Mouse (Mus musculus) spleen, embryonic (tissue): ENCODE measurements at regions not wholly inside any gene's neighbourhood (a gene's known extent, or its start where the extent isn't known, plus 50 kb on each side); places are given as distances from the start of the nearest gene placed in this dataset.

ENCODE experiments used
- CTCF ChIA-PET: fragments of 350-600 bp; sonication (Branson Sonifier 250); formaldehyde crosslinking; loops from one replicate; lab custom pipeline; 2022; lab: Charles Lee

GRCm38 (mm10) chr4:66622650-66623394, 204.6 kb upstream of the Tlr4 start:
- CTCF ChIA-PET: no interaction called here

DNA sequence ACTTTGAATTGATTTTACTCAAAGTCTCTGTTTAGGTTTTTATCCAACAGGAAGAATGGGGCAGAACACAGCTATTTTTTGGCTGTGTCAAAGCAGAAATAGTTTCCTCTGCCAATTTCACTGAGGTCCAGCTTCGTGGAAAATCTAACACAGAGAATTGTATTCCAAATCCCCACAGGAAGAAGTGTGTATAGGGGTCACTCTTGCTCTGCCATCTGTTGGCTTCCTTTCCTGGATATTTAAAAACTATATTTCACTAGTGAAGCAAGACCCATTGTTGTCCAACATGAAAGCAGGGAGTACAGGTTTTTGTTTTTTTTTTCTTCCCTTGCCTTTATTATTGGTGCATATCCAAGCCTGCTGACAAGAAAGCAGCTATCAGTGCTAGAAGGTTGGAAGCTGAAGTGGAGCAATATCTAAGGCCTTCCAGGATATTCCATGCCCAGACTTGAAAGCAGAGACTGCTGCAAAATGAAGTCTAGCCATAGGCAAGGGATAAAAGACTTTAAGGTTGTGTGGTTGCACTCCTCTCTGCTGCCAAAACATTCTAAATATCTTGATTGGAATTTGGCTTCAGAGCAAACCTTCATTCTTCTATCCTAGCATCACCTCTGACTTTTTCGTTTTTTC, 208.5 kb upstream of the Tlr4 start:
- CTCF ChIA-PET: no interaction called here

DNA sequence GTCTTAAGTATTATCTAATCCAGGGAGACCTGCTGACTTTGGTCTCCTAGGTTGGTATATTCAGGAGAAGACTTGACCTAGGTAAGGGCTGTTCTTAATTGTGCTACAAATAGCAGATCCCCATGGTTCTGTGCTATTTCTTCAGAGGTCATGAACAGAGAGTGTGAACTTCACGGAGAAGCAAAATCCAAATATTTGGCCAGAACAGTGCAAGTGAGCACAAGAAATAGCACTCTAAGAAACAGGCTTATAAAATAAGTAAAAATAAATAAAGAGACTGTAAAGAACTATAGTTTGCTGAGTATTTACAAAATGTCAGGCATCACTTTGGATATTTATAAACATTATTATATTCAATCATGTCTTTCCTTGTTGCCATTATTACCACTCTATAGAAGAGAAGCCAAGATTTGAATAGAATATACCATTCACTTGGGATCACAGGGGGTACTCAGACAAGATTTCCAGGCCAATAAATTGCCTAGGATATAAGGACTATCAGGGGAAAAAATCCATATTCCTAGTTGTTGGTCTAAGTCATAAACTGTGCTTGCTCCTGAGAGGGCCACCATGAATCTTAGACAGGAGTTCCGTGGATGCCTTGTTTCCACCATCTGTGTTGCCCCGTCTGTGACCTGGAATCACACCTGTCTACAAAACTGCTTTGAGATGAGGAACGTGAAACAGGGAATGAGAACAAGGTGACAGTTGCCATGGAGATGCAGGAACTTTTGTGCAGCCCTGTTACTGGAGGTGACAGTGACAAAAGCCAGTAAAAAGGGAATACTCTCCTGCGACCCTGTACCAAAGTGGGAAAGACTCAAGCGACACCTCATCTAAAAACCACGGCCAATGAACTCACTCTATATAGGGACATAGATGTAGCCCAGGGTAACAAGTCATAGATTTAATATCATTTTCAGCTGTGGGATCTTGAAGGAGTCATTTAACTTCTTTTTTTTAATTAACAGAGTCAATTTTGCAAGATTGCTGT, 209.3 kb upstream of the Tlr4 start:
- CTCF ChIA-PET: no interaction called here

GRCm38 (mm10) chr4:66617101-66617500, 210.3 kb upstream of the Tlr4 start:
- CTCF ChIA-PET: no interaction called here

DNA sequence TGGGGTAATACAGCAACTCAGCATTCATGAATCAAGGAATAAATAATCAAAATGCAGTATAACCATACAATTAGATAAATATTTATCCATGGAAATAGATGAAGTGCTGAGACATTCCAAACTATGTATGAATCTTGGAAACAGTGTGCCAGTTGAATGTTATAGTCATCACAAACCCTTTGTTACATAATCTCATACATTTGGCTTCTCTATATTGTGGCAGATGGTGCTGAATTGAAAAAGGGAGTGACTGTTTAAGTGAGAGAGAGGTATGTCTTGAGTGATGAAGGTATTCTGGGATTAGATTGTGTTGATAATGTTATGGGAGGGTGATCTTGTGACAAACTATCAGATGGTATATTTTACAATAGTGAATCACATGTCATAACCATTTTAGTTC, 200.4 kb upstream of the Astn2 start:
- CTCF ChIA-PET: no interaction called here

- CTCF ChIA-PET: no interaction called here
Observed at GRCm38 (mm10) chr4:66598737-66599136, 194.3 kb upstream of the Astn2 start.

- CTCF ChIA-PET: no interaction called here
Observed at GRCm38 (mm10) chr4:66586647-66587046, 182.2 kb upstream of the Astn2 start.

DNA sequence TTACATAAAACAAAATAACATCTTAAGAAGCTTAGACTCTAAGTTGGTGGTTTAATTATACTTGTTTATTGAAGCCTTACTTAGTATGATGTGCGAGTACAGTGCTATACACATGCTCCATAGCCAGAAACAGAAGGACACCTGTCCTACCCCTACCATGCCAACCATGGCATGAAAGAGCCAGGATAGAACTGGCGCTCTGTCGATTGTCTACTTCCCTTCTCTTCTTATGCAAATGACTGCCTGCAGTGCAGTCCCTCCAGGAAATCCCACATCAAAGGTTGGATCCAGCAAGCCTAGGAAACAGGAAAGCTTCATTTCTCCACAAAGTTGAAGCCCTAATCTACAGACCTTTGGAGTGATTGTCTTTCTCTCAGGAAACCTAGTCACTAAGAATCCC, 181.8 kb upstream of the Astn2 start:
- CTCF ChIA-PET: no interaction called here

DNA sequence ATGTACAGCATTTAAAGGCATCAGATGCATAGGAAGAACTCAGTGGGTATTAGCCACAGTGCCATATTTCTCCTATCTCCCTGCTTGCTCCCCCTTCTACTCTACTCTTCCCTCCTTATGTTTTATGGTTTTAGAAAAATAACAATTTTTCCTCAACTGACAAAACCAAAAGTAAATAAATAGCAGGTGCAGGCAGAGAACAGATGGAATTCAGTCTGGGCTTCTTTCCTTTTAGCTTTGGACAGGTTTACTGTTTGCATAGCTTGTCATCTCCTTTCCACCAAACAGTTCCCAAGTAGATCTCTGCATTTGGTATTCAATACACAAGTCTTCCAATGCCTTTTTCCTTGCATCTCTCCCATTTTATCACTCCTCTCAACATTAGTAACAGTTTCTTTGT, 152.5 kb upstream of the Astn2 start:
- CTCF ChIA-PET: no interaction called here

DNA sequence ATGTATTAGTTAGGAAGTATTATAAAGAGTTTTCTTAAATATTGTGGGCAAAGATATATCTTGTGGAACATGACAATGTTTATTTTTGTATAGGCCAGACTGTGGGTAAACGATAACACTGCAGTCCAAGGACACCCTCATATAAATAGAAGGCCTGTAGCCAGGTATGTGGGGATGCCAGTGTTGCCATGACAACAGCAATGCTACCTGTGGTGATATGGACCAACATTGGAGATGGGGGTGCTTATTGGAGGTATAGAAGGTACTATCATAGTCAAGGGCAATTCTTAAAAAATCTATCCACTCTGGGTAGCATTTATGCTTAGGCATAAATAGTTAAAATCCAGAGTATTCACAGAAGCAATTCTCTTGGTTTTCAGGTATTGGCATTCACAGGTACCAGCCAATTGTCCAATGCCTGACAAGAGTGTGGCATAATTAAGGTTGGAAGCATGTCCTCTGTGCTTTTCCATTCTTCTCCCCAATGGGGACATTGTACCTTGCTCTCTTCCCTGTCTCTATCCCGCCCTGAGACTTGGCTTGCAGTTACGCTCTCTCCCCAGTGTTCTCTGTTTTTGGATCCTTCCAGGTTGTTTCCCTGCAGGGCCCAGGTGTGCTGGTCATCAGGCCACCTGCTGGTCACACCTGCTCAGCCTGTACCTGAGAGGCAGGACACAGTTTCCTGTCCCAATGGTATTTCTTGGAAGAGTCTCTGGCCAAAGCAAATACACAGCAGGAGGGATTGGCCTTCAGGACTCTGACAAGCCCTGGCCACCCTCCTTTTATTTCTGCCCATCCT, 146.1 kb upstream of the Astn2 start:
- CTCF ChIA-PET: no interaction called here

GRCm38 (mm10) chr4:66542833-66543436, 138.5 kb upstream of the Astn2 start:
- CTCF ChIA-PET: no interaction called here

DNA sequence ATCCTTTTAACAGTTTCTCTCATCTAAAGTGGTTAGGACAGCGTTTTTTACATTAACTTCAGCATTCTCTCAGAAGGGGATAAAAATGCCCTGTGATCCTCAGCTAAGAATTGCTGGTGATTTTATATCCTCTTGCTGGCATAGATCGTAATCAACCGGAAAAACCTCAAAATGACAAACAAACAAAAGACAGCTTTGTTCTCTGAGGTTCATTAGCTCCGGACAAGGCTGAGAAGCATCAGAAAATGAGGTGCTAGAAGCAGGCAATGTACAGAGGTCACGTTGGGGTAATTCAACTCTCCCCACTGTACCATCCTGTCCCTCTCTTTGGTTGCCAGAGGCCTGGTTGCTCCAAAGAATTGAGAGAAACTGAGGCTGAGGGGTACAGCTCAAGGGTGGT, 120.0 kb upstream of the Astn2 start:
- CTCF ChIA-PET: interaction anchor here (0.7 kb wide), 1 partner anchor 871 kb away, joined by 3 read pairs; no protein-coding TSS in a partner anchor

GRCm38 (mm10) chr4:66523886-66524245, 119.5 kb upstream of the Astn2 start:
- CTCF ChIA-PET: no interaction called here

GRCm38 (mm10) chr4:66523238-66523885, 119.0 kb upstream of the Astn2 start:
- CTCF ChIA-PET: no interaction called here

GRCm38 (mm10) chr4:66522097-66522809, 117.8 kb upstream of the Astn2 start:
- CTCF ChIA-PET: no interaction called here

GRCm38 (mm10) chr4:66520796-66521195, 116.4 kb upstream of the Astn2 start:
- CTCF ChIA-PET: no interaction called here

DNA sequence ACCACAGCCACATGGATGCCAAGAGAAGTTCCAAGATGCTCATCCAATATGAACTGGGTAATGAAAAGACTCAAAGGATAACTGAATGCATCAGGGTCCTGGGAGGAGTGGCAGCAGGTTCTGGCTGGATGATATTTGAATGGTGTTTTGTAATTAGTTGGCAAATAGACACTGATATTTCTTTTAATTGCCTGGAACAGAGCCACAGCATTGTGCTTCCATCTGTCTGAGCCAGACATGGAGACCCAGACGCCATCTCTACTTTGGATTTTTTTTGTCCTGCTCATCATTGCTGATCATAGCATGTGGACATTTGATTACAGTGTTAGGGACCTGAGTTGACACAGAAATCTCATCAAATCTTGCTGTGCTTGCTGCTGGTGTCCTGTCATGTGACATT, 111.4 kb upstream of the Astn2 start:
- CTCF ChIA-PET: no interaction called here

DNA sequence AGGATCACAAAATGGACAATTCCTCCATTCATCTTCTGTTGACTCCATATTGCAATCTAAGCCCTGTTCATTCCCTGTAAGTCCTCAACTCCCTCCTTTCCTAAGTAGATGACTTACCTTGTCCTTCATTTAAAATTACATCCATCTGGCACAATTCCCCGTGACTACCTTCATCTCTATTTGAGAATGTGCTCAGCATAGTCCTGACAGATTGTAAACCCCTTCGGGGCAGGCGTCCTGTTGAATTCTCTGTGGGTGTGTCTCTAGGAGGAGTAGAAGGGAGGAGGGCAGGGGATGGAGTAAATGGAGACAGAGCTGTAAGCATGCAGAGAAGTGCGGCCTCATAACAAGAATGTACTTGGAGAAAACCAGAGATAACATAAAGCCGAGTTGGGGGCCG, 79.1 kb upstream of the Astn2 start:
- CTCF ChIA-PET: no interaction called here

DNA sequence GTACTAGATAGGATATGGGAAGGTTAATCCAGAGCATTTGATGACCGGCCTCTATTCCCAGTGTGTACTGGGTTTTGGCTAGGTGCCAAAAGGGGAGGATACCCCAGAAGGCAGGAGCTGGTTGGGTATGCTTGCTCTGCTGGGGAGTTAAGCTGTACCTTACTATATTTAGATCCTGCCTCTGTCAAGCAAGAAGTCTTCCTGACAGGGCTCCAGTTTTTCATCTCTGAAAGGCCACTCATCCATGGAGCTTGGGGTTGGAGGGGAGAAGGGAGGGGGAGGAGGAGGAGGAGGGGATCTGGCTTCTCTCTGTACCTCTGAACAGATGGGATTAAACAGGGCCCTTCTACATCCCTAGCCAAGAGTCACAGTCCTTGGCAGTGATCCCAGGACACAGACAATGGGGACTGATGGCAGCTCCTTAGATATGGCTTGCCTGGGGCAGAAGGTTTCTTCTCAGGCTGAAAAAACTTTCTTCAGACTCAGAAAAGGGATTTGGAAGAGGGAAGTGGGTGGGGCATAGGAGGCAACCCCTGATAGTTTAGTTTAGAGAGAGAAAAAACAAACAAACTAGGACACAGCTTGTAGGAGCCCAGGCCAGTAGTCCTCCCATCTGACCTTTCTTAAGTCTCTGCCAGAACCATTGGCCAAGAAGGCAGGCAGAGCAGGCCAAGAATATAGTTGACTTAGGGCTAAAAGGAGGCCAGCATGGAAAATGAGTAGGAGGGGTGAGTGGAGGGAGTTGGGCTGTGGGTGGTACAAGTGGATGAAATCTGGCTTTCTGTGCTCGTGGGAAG, 78.3 kb upstream of the Astn2 start:
- CTCF ChIA-PET: no interaction called here
